Mouse (Mus musculus) kidney, adult 11 months (tissue): ENCODE measurements around the gene Depp1.
A peak's percentile ranks its signal among the peaks of the same experiment; 100 is the strongest.

ENCODE experiments used
- DNase-seq: peaks from one replicate; pipeline ENCODE4 v3.0.0; 2022

The Depp1 gene

DNA sequence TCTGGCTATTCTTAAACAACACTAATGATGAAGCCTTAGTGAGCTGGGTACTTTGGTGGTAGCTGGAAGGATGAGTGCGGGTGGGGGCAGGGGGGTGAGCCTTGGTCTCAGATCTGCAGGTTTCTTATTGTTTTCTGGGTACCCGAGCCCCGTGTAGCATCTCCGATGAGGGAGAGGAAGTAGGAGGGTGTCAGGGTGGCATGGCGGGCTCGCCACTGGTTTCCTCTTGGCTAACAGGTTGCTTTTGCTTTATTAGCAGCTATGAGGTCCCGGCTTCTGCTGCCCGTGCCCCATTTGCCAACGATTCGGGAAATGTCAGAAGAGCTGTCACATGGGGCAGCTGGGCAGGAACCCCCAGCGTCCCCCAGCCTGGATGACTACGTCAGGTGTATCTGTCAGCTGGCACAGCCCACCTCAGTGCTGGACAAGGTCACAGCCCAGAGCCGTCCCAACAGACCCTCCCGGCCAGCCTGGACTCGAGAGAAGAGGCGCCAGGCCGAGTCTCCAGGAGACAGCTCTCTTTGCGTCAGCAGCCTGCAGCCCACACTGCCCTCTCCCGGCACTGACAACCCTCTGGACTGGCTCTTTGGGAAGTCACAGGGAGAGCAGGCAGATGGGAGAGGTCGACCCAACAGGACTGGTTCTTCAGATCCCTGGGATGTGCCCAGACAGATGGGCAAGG, 1.2 kb downstream of the Depp1 start:
- DNase-seq: peak; percentile 59

DNA sequence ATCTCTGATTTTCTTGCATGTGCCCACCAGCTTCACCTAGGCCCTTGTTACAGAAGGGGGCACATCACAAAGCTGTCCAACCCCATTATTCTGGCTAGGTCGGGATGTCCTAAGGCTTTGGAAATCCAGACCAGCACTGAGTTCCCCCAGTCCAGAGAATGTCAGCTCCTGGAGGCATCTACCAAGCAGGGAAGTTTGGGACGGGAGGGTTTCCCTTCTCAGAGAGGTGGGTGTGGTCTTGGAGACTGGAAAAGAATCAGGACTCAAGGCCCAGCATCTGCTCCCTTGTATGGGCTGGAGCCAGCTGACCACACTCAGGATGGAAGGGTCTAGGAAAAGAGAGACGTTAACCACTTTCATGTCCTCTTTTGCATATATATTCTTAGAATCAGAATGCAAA, 2.8 kb downstream of the Depp1 start:
- DNase-seq: no peak

DNA sequence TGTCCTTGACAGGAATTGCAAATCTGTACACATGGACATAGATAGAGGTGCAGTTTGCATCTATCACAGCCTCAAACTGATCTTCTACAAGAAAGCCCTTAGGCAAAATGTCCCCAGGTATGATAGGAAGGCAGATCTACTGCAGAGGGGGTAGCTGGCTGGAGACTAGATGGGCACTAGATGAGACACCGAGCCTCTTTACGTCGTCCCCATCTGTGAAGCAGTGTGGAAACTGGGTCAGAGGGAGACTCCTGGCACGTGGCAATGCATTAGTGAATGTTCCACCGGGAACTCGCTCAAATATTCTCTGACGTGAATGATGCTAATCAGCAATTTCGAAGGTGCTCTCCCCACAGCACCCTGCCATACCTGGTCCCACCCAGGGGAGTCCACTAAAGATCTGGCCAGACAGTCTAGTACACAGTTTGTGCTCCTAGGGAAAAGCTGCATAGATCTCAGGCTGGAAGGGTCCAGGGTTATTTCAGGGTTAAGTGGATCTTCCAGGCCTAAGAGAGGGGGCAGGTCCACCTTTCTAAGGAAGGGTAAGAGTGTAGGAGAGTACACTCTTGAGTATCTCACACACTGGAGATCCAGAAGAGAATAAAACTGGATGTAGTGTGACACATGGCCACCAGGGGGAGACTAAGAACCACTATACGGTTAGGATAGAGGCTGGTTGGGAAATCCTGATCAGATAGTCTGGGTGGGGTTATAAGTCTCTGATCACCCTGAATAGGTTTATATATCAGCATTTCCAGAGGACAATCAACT, 3.5 kb downstream of the Depp1 start:
- DNase-seq: no peak

DNA sequence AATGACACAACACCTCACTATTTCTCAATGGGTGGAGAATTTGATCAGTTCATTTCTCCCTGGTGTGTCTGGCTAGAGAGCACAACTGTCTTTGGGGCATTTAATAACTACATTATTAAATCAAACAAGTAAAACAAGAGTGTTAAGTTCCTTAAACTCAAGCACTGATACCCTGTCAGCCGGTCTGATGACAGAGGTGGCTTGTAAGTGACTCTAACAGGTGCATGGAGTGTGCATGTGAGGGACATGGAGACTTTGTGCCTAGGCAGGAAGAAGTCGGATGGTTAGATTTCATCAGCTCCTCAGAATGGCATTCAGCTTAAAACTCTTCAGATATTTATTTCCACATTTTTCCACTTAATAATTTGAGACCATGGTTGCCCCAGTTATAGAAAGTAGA, 13.0 kb downstream of the Depp1 start:
- no peak for DNase-seq

DNA sequence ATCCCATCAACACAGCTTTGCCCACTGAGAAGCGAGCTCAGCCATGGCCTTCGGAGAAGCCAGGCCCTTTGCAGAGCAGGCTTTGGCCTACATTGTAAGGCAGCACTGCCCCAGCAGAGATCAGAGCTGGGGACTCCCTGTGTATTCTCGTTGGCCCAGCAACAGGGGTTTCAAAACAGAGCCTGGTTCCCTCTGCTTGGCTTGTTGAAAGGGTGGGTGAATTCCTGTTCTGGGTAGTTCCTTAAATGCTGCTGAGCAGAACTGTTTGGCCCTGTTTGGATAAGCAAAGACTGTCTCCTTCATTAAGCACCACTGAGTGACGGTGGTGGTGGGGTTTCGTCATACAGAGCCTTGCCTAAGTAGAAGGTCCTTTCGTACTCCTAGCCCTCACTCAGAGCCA, 13.6 kb downstream of the Depp1 start:
- no peak for DNase-seq

DNA sequence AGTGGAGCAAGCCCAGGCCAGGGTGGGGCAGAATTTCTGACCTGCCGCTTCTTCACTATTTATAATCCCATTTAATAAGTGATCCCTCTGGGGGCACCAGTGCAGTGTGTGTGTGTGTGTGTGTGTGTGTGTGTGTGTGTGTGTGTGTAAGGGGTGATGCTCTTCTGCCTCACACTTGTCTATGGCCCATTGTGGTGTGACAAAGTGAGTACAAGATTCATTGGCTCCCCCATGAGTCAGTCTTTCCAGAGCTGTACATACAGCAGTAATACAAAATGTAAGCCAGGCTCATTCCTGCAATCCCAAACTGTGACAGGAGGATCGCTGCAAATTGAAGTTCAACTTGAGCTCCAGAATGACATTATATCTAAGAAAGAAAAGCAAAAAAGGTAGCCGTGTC, 14.4 kb downstream of the Depp1 start:
- DNase-seq: no peak

DNA sequence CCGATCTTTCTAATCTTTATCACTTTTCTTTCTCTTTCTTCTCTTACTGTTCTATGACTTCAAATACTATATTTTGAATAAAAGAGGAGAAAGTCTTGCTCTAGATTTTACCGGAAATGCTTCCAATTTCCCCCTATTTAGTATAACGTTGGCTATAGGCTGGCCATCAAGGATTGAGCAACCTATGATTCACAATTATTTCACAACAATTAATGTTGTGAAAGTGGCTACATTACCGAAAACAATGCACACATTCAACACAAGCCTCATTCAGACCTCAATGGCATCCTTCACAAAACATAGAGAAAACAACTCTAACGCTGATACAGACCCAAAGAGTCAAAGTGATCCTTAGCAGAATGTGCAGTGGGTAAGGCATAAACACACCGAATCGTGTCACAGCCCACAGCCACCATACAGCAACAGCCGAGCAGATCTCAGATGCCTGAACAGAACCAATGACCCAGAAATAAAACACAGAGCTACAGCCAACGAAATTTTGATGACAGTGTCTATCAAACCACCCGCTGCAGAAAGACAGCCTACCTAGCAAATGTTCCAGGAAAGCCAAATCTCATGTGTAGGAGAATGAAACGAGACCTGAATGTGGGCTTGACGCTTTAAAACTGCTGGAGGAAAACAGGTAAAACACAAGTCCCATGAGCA, 15.8 kb downstream of the Depp1 start:
- DNase-seq: no peak

DNA sequence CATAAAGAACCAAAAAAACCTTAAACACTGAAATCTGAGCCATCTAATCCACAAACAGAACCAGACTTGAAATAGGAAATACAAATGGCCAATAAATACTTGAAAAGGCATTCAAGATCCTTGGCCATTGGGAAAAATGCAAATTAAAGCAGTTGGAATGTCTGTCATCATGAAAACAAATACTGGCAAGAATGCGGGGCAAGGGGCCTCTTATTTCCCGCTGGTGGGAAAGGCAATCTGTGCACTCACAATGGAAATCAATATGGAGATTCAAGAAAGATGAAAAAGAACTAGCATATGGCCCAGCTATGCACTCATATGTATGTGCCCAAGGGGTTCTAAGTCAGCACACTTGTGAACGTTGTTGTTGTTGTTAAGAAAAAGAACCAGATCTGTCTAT, 16.5 kb downstream of the Depp1 start:
- no peak for DNase-seq

DNA sequence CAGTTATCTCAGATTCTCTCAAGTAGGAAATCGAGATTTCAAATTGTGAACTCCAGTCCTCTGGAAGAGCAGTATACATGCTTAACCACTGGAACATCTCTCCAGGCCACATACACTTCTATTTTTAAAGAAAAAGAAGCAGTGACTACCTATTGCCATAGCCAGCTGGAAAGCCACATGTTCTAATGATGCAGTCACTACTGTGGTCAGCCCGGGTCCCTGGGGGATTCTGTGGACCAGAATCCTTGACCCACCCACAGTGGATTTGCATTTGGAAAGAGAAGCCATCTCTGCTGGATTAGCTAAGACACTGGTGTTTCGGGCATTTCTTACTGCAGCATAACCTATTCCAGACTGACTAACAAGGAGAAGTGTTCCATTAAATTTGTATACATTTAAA, 17.0 kb downstream of the Depp1 start:
- DNase-seq: no peak

DNA sequence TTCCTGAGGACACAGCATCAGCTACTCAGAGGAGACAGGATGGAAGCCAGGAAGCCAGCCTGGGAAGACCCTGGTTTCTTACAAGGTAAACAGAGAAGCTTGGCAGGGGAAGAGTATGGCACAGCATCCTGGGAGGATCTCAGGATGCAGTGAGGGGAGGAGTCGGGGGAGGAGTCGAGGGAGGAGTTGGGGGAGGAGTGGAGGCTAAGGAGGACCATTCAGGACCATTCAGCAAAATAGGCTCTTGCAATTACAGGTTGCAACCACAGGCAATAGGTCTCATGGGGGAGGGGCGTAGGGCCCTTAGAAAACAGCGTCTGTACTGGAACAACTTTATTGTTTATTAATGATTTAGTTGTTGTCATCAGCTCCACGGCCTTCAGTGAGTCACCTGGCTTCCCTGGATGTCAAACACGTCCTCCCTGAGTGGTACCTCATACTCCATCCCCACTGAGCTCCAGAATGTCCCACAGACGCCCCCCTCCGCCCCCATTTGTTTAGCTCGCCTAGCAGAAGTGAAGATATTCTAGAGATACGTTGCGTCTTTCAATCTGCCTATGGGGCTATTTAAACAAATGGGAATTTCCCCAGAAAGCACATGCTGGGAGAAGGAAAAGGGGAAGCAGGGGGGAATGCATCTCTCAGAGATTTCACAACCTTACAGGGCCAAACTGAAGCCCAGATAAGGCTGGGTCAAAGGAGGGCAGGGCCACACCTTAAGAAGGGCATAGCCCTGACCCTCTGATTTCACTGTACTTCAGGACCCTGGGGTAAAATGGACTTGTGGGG, 18.5 kb downstream of the Depp1 start:
- no peak for DNase-seq

DNA sequence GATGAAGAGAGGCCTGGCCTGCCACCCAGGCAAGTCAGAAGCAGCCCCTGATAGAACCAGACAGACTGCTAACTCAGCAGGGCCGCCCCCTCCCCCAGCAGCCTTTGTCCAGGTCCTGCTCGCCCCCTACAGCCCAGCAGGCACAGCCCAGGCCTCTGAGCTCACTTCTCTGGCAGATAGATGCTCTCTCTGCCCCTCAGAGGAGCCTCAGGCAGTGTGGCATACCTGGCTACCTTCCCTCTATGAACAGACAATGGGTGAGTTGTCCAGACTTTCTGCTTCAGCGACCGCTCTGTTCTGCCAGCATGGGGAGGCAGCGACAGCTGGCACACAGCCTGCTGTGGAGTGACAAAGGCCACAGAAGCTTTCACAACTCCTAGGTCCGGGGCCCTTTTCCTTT, 19.7 kb downstream of the Depp1 start:
- no peak for DNase-seq

DNA sequence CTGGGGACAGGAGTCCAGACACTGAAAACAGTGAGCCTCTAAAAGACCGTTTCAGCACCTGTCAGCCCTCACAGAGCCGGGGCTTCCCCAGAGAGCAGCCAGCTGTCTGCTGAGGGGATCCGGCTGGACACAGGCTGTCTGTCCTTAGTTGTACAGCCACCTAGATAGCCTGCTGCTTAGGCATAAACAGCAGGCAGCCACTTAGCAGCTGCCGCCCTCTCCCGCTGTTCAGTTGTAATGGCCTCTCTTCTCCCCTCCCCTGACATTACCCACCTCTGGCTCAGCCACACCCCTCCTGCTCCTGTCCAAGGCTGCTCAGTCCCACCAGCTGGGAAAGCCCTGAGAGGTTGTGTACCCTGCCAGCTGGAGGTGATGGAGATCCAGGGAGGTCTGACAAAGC, 20.6 kb downstream of the Depp1 start:
- no peak for DNase-seq

DNA sequence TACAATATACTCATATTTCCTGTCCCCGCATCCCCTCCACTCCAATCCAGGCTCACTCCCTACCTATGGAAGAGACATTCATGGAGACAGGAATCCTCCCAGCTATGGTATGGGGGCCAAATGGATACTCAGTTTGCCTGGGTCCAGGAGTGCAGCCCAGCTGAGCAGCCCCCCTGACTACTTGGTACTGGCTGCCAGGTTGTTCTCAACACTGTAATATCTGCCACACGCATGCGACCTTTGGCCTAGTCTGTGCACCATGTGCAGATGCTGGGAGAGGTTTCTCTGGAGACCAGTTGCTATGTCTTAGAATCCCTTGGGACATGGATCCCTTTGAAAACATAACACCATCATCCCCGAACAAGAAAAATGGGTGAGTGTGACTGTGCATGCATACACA, 21.4 kb downstream of the Depp1 start:
- no peak for DNase-seq

DNA sequence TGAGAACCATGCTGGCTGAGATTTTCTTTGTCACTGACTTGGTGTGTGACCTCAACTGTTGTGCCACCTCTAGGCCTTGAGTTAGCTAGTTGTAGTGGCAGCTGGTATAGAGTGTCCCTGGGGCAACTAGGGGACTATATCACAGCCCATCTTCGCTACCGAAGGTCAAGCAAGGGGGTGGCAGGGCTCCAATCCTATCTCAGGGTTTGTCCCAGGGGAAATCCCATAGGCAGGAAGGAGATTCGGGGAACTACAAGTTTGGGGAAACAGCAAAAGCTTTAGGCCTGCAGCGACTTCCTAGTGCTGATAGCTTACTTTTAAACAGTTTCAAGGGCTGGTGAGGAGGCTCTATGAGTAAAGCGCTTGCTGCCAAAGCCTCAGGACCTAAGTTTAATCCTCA, 21.9 kb downstream of the Depp1 start:
- no peak for DNase-seq

DNA sequence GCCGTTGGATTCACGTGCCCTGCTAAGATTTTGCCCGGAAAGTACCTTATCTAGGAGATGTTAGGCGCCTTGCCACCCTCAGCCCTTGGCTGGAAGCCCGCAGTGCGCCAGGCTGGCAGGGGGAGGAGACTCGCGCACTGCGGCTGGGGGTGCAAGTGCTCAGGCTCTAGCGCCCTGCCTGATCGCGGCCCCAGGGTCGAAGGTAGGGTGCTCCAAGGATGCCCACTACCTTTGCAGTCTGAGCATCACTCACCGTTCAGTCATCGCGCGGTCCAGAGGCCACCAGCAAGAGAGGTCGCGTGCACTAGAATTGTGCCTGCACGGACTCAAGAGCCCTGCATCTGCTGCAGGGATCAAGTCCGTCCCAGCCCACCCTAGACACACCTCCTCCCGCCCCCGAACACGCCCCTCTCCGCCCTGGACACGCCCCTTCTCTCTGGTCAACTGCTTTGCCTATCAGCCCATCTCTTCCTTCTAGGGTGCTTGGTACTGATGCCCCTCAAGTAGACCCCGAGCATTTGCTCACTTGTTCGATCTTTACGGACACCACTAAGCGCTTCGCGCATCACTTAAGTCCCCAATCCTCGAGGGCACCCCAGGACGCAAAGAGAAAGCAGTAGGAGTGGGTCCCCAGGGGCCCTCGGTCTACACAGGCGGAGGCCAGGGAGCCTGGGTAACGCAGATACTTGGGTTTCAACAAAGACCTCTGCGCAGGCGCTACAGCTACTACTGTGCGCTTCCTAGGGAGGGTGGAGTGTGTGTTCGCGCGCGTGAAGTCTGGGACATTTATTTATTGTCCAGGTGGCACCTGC, 23.3 kb downstream of the Depp1 start, which contains the start of gene Rassf4:
TSS of gene Rassf4 (minus strand) at position 482 of the 812 bp plus-strand sequence.
- DNase-seq: peak; percentile 70

DNA sequence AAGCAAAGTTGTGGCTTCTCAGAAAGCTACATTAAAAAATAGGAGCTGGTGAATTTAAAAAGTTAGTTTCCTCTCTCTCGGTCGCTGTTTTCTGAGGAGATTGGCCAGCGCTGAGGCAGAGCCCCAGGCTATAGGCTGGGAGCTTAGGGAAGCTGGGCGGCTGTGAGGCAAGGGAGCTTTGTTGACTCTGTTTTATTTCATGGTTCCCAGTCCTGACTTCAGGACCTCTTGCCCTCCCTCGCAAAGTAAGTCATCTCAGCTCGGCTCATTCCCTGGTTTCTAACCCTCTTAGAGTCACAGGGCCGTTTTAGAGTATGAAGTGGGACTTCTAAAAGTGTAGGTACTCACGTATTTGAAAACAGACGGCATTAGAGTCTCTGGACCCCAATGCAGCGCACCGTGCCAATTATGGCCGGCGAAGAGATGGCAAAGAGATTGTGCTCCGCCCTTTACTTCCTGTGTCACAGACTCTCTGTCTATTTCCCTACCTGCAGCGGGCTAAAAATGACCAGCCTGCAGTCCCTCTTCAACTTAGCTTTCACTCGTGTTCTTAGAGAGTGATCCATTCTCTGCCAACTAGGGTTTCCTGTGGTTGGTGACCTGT, 24.0 kb downstream of the Depp1 start:
- no peak for DNase-seq

DNA sequence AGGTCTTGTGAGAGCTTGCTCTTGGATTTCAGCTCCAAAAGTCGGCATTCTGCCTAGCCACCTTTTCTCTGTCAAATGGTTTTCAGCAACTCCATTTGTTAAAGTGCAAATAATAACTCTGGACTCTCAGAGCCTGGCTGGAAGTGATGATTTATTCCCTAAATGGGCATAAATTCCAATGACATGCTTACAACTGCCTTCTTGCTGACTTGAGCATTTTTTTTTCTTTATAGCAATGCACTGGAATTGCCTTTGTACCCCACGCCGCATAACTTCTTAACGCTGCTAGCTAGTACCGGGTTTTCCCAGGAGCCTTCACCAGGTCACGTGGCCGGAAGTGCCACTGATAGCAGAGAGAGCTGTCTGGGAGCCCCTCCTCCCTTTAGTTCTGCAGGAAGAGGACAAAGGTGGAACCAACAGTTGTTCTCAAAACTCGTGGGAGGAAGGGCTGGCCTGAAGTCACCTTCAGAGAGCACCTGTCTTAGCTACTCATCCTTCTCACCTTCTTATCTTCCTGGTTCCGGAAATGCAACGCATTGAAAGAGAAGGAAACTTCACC, 26.0 kb downstream of the Depp1 start:
- no peak for DNase-seq

DNA sequence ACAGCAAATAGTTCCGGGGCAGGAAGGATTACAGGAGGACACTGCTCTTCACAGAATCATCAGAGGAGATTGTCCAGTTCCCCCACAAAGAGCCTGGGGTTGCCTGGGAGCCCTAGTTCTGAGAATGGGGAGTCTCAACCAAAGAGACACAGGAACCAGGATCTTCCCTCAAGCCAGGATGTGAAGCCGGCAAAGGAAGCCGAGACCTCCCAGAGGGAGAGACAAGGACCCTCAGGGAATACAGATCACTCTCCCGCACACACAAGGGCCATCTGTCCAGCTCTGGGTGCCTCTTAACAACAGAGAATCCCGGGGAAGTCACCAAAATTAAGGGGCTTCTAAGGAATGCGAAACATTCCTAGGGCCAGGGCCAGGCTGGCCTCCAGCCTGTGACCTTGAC, 26.9 kb downstream of the Depp1 start:
- DNase-seq: no peak

DNA sequence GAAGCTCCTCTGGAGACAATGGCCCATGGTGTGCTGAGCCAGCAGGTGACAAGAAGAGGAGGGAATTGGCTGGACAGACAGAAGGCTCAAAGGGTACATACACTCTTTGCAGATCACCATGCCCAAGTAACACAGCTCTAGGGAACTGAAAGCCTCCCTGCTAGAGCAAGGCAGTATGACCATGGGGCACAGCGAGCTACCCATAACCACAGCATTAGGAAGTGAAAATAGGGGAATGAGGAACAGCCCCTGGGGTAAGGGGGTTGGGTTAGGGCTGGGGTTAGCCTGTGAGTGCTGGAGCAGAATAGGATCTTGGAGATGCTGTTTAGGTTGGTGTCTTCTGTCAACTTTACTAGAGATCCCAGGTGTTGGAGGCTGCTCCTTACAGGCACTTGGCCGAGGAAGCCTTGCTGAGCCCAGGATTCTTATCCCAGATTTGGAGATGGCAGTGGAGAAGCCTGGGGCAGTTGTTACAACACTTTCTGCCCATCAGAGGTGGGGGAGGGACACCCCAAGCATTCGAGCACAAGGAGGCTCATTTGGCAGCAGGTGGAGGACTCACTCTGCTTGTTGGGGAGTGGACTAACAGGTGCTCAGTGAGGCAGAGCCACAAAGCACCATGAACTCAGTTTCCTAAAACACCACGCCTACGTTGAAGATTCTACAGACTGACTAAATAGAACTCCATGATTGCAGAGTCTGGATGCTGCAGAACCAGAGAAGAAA, 29.3 kb downstream of the Depp1 start:
- no peak for DNase-seq

DNA sequence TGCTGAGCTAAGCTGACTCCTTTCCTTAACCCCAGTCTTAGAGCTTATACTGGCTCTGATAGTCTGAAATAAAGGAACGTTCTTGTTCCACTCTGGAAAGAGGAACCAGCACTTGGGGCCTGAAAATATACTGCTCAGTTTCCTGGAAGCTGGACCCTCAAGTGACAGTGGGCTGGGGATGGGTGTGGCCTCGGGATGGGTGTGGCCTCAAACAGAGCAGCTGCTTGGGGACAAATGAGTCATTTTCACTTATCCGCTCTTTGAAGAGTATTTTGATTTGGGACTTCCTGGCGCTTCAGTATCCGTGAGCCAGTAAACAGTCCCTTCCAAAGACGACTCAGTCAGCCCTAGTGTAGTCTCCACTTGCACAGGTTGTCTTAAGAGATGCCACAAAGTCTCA, 31.9 kb downstream of the Depp1 start:
- no peak for DNase-seq

DNA sequence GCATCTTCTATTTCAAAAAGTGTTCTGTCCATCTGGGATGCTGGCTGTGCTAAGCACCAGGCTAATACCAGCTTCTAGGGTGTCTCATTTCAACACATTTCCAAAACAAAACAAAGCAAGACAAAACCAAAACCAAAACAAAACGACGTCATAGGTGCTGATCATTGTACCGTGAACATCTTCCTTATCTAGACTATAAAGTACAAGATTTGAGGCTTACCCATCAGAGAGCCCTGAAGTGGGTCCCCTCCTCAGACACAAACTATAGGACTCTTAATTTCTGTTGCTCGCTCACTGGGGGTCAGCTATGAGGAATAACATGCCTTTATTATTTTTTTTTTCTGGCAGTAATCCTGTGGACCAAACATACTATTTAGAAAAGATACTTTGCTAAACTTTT, 43.2 kb downstream of the Depp1 start:
- DNase-seq: no peak
